Mouse (Mus musculus): ENCODE data around the gene Vegfa. TPM values are rescaled to one million over a fixed set of nuclear protein-coding genes. Genes with fewer than 3 reads are reported as not detected.

The Vegfa gene
- total RNA-seq (2021) = 10 to 100 TPM; 73.6 to 82.9 TPM

DNA sequence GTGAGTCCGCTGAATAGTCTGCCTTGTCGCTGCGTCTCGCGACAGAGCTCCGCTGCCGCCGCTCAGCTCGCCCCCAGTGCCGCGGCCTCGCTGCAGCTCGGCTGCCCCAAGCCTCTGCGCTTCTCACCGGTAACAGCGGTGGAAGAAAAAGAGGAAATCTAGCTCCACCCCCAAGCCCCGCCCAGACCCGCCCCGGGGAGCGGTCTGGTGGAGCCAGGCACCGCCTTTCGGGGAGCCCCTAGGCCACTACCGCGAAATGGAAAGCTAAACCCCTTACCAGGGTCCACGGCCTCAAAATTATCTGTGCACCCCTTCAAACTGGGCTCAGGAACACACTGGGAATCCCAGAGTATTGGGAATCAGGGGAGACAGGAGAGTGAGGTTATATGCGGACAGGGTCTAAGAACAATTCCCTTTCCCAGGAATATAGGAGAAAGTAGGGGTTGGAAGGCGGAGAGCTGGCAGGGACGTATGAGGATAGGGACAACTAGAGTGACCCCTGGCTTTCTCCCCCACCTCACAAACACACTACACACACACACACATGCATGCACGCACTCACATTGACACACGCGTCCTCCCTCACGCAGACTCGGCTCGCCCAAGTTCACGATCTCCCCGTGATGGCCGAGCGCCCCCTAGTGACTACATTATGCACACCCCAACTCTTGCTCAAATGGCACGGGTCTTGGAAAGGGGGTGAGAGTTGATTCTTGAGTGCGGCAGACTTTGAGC lies at the start of gene Vegfa:
TSS of gene Vegfa (minus strand) at position 113 of the 735 bp plus-strand sequence.
- intact Hi-C loops (cut with DNase I) = loop anchor here (1.0 to 5.0 kb wide), 3 partner anchors 100 to 301 kb away; no protein-coding TSS in a partner anchor
- DNase-seq (ENCODE audit: extremely low spot score in 1 of 2, low spot score in 2 of 2) = peak; percentile 83 to 92

DNA sequence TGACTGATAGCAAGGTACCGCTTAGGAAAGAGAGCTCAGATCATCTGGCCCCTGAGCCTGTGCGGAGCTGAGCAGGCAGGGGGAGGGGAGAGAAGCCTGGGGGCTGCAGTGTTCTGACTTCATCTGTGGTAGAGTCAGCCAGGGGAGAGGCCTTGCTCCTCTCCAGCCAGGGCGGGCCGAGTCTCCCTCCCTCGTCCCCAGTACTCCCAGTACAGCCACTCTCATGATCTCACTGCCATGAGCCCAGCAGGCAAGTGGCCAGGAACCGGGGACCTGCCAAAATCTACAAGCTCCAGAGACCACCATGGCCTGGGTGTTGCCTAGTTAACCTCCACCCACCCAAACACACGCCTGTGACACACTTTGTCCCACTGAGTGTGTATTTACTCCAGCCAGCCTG lies 49.5 kb upstream of the Vegfa start:
- no peak for DNase-seq (ENCODE audit: extremely low spot score in 1 of 2, low spot score in 2 of 2)
- intact Hi-C loops (cut with DNase I) = no loop called here

- no peak for DNase-seq (ENCODE audit: extremely low spot score in 1 of 2, low spot score in 2 of 2)
- intact Hi-C loops (cut with DNase I) = no loop called here
Observed at GRCm38 (mm10) chr17:46081042-46081441, 48.9 kb upstream of the Vegfa start.

- intact Hi-C loops (cut with DNase I) = no loop called here
- no peak for DNase-seq (ENCODE audit: extremely low spot score in 1 of 2, low spot score in 2 of 2)
Observed at GRCm38 (mm10) chr17:46080388-46080787, 48.2 kb upstream of the Vegfa start.

GRCm38 (mm10) chr17:46079037-46079436 lies 46.9 kb upstream of the Vegfa start:
- intact Hi-C loops (cut with DNase I) = no loop called here
- no peak for DNase-seq (ENCODE audit: extremely low spot score in 1 of 2, low spot score in 2 of 2)

- intact Hi-C loops (cut with DNase I) = no loop called here
Observed at GRCm38 (mm10) chr17:46077921-46078534, 45.9 kb upstream of the Vegfa start.

DNA sequence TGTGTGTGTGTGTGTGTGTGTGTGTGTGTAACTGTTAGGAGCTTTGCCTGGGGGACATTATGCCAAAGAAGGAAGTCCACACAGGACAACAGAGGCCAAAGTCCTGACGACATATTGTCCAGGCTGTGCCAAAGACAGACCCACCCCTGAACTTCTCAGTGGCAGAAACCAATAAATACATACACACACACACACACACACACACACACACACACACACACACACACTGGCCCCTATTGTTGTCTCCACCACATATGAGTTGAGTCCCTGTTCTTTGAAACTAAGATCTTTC lies 44.0 kb upstream of the Vegfa start:
- DNase-seq (ENCODE audit: extremely low spot score in 1 of 2, low spot score in 2 of 2) = no peak
- intact Hi-C loops (cut with DNase I) = no loop called here

More at GRCm38 (mm10) chr17:46077921-46078534, 45.9 kb upstream of the Vegfa start:
- DNase-seq (ENCODE audit: extremely low spot score in 1 of 2, low spot score in 2 of 2) = no peak

- DNase-seq (ENCODE audit: extremely low spot score in 1 of 2, low spot score in 2 of 2) = no peak
- intact Hi-C loops (cut with DNase I) = no loop called here
Observed at GRCm38 (mm10) chr17:46075551-46076259, 43.5 kb upstream of the Vegfa start.

DNA sequence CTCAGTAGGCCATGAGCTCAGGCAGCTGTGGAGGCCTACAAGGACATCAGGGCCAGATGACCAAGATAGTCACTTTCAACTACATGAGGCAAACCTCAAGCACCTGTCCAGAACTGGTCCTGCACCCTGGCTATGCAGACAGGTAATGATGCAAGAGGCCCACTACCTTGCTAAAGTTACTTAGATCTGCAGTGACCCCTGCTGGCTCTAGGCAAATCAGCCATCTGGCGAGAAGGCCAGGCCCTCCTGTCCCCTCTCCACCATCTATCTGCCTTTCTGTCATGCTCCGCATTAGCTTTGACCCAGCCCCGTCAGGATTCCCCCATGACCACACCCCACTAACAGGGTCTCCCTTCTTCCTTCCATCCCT lies 42.9 kb upstream of the Vegfa start:
- intact Hi-C loops (cut with DNase I) = no loop called here
- no peak for DNase-seq (ENCODE audit: extremely low spot score in 1 of 2, low spot score in 2 of 2)

- DNase-seq (ENCODE audit: extremely low spot score in 1 of 2, low spot score in 2 of 2) = no peak
- intact Hi-C loops (cut with DNase I) = no loop called here
Observed at GRCm38 (mm10) chr17:46074398-46075115, 42.4 kb upstream of the Vegfa start.

DNA sequence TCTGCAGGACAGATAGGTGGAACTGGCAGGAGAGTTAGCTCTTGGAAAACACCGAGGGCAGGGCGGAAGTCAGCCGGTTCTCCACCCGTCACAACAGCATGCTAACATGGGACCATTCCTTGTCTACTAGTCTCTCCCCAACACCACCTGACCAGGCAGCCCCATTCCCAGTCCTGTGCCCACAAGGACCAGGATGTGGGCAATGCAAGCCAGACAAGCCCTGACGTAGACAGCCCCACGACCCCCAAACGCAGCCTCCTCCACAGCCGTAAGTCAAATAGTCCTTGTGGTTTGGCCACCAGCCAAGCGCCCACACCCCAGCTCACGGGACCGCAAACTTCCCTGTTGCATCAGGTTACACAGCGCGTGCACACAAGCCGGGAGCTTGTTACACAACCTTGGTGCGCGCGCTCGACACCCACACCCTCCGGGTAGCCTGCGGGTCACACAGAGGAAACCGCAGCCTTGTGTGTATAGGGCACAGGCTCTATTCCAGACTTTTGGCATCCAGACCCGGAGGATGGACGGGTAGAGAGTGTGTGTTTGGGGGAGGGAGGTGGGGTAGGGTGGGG lies 41.6 kb upstream of the Vegfa start:
- intact Hi-C loops (cut with DNase I) = no loop called here
- peak in 1 of 2 experiments; percentile 70 for DNase-seq (ENCODE audit: extremely low spot score in 1 of 2, low spot score in 2 of 2)

GRCm38 (mm10) chr17:46071531-46071930 lies 39.4 kb upstream of the Vegfa start:
- intact Hi-C loops (cut with DNase I) = no loop called here

GRCm38 (mm10) chr17:46070046-46070445 lies 37.9 kb upstream of the Vegfa start:
- no peak for DNase-seq (ENCODE audit: extremely low spot score in 1 of 2, low spot score in 2 of 2)
- intact Hi-C loops (cut with DNase I) = no loop called here

More at GRCm38 (mm10) chr17:46071531-46071930, 39.4 kb upstream of the Vegfa start:
- no peak for DNase-seq (ENCODE audit: extremely low spot score in 1 of 2, low spot score in 2 of 2)

GRCm38 (mm10) chr17:46063974-46064312 lies 31.8 kb upstream of the Vegfa start:
- intact Hi-C loops (cut with DNase I) = no loop called here
- DNase-seq (ENCODE audit: extremely low spot score in 1 of 2, low spot score in 2 of 2) = no peak

GRCm38 (mm10) chr17:46063283-46063973 lies 31.3 kb upstream of the Vegfa start:
- intact Hi-C loops (cut with DNase I) = no loop called here

GRCm38 (mm10) chr17:46060253-46060652 lies 28.1 kb upstream of the Vegfa start:
- intact Hi-C loops (cut with DNase I) = no loop called here
- no peak for DNase-seq (ENCODE audit: extremely low spot score in 1 of 2, low spot score in 2 of 2)

More at GRCm38 (mm10) chr17:46063283-46063973, 31.3 kb upstream of the Vegfa start:
- peak in 1 of 2 experiments; percentile 65 for DNase-seq (ENCODE audit: extremely low spot score in 1 of 2, low spot score in 2 of 2)

DNA sequence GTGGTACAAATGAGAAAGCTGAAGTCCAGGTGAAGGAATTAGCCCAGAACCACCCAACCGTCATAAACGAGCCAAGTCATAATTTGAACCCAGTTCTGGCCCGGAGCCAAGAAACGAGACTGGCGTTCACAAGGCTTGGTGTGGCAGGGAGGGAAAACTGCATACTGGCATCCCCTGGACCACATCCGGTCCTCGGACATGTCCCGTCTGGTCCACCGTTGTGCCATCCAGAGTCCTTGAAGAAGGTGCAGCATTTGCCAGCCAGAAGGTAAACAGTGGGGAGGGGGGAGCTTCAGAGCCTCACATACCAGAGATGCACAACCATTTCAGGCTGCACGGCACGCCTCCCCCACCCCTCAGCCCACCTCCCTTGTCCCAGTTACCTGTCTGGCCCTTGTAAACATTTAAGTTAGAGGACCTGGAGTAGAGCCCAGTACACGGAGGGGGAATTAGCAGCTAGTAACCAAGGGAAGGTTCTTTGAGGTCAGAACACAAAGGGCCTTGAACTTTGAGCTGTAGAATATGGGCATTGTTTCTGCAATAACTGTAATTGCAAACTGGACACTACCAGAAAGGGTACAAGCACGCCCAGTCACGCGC lies 27.2 kb upstream of the Vegfa start:
- no peak for DNase-seq (ENCODE audit: extremely low spot score in 1 of 2, low spot score in 2 of 2)
- intact Hi-C loops (cut with DNase I) = no loop called here

DNA sequence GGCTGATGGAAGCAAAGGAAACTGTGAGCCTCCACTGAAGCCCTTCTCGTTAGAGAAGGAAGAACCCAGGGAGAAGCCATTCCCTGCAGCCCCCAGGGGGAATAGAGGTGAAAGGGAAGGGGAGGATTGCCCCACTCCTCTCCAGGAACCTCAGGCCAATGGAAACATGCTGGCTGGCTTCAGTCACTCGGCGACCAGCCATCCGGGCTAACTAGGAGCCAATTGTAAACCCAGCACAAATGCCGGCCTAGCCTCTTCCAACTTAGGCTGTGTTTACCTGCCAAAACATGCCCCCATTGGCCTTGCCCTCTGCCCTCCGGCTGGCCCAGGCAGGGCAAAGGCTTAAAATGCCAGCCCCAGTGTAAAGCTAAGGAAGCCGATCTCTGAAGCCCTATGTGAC lies 24.1 kb upstream of the Vegfa start:
- intact Hi-C loops (cut with DNase I) = no loop called here
- DNase-seq (ENCODE audit: extremely low spot score in 1 of 2, low spot score in 2 of 2) = no peak

Data from left cerebral cortex, postnatal 10 days (tissue).